Mouse (Mus musculus) CH12.LX (cell line): Measurements from ENCODE around the gene Cryl1.

ENCODE experiments used
- CTCF ChIP-seq, 2 experiments: IDR thresholded peaks in 1 of 2; conservative IDR thresholded peaks in 1 of 2; 2 replicates each; pipeline ENCODE4 v1.5.1; 2011 to 2012; ENCODE audit warnings: low read depth in 2 of 2, low read length in 2 of 2, improper control_type of control experiment in 1 of 2, inconsistent platforms in 1 of 2, mild to moderate bottlenecking in 1 of 2, moderate library complexity in 1 of 2
- EP300 ChIP-seq: IDR thresholded peaks from 2 replicates; pipeline ENCODE4 v1.6.1; 2011; ENCODE audit warnings: low read length, improper control_type of control experiment
- GABPA ChIP-seq: IDR thresholded peaks from 2 replicates; pipeline ENCODE4 v1.6.1; 2012; ENCODE audit warnings: low read depth, low read length, improper control_type of control experiment, inconsistent platforms; ENCODE audit not compliant: insufficient replicate concordance
- JUND ChIP-seq: conservative IDR thresholded peaks from 2 replicates; pipeline ENCODE4 v1.6.1; 2011; ENCODE audit warnings: low read depth, low read length, improper control_type of control experiment
- MXI1 ChIP-seq: IDR thresholded peaks from 2 replicates; pipeline ENCODE4 v1.6.1; 2011; ENCODE audit warnings: mild to moderate bottlenecking, low read depth, low read length, improper control_type of control experiment
- POLR2A ChIP-seq: IDR thresholded peaks from 2 replicates; pipeline ENCODE4 v1.6.1; 2011; ENCODE audit warnings: low read depth, mild to moderate bottlenecking, improper control_type of control experiment, low read length
- POLR2AphosphoS2 ChIP-seq: IDR thresholded peaks from 2 replicates; pipeline ENCODE4 v1.6.1; 2011; ENCODE audit warnings: low read depth, low read length, improper control_type of control experiment
- RCOR1 ChIP-seq: conservative IDR thresholded peaks from 2 replicates; pipeline ENCODE4 v1.6.1; 2012; ENCODE audit warnings: low read depth, mild to moderate bottlenecking, inconsistent platforms, low read length, improper control_type of control experiment
- SIN3A ChIP-seq: IDR thresholded peaks from 2 replicates; pipeline ENCODE4 v1.6.1; 2012; ENCODE audit warnings: low read length, improper control_type of control experiment, inconsistent platforms
- TCF12 ChIP-seq: IDR thresholded peaks from 2 replicates; pipeline ENCODE4 v1.6.1; 2014; ENCODE audit warnings: low read depth, mild to moderate bottlenecking, inconsistent platforms, low read length, improper control_type of control experiment
- ZMIZ1 ChIP-seq: IDR thresholded peaks from 2 replicates; pipeline ENCODE4 v1.6.1; 2012; ENCODE audit warnings: low read depth, mild to moderate bottlenecking, inconsistent platforms, low read length, improper control_type of control experiment

DNA sequence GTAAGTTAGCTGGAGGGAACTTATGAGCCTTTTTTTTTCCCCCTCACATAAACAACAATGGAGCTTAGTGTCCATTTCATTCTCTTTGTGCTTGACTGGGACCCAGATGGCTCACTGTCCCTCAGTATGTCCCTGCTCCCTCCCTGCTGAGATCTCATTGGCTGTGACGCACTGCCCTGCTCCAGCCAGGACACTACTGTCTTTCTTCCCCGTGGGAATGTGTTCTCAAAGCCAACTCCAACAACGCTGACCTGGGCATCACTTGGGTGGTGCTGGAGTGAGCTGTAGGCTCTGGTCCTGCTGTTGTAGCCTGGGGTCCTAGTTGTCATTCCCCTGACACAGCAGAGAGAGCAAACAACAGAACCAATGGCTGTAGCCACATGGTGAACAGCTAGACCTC, 149.7 kb downstream of the Cryl1 start:
- TF ChIP-seq CTCF (conservative IDR thresholded peaks at IDR 0.05 in 1 of 2, IDR thresholded peaks at IDR 0.05 in 1 of 2; ENCODE audit: low read depth in 2 of 2, low read length in 2 of 2), result no peak
- no peak for TF ChIP-seq POLR2A
- TF ChIP-seq MXI1, result no peak
- TF ChIP-seq ZMIZ1, result no peak
- no peak for TF ChIP-seq GABPA
- no peak for TF ChIP-seq RCOR1
- no peak for TF ChIP-seq POLR2AphosphoS2
- TF ChIP-seq JUND, result no peak
- TF ChIP-seq TCF12, result no peak
- no peak for TF ChIP-seq SIN3A
- no peak for TF ChIP-seq EP300
